Mouse (Mus musculus): ENCODE results near the gene Brd3. TPM values are rescaled to one million over a fixed set of nuclear protein-coding genes. Genes with fewer than 3 reads are reported as not detected.

Brd3 gene
- total RNA-seq, 2 experiments from 2014 or later: 20.8 to 32.2 TPM

DNA sequence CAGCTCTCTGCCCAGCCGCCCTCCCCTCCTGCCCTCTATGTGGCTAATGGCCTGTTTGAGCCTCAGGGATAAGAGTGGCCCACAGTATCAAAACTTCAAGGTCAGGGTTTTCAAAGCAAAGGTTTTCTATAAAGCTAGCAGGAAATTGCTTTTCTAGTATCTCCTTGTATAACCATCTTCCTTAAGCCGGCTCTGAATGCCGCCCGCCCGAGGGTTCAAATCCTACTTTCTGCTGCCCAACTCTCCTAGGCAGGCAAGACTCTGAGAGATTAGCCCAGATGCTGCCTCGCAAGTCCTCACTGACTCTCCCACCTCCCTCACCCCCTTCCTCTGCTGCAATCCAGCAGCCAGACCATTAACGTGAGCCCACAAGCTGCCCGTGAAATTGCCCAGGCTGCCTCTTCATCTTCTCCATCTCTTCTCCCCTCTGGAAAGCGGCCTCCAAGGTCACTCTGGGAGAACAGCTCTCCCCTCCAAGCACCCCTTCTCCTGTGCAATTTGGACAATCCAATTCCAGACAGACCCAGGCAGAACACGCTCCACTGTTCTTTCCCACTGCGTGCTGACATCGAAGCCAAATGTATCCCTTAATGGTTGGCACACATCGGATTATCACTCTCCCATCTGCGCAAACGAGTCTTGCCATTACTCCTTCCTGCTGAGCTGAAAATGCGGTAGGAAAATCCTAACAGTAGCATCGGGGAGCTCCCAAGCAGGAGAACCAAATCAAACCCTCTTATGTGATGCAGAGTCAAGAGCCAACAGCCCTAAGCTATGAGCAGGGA, 110.6 kb downstream of the Brd3 start:
- TF ChIP-seq CTCF (IDR thresholded peaks at IDR 0.05): no peak
- Histone ChIP-seq H3K4me3 (no peak overlapping the region), H3K27ac (no peak overlapping the region)
- intact Hi-C loops (cut with DNase I): no loop called here
- no peak for DNase-seq

Small RNA genes within 50 kb of the gene (microRNA-seq; reads per million reads assigned to microRNA genes)
- gene Gm24049: not detected
- not detected for gene Mir7578

Other genes starting within 250 kb of the Brd3 start
- gene Vav2, start 80.6 kb downstream of the Brd3 start, total RNA-seq (2021): 1 to 10 TPM; 2.0 to 4.3 TPM
- 1 to 10 TPM in 1 of 2 experiments, under 1 TPM in 1; 0.61 to 1.0 TPM for gene Brd3os, start 65.3 kb downstream of the Brd3 start, total RNA-seq (2021)
- gene Wdr5, start 7.5 kb upstream of the Brd3 start, total RNA-seq (2021): 10 to 100 TPM; 18.8 to 21.3 TPM
- 100 to 1,000 TPM; 118 to 120 TPM for gene Rxra, start 168.8 kb upstream of the Brd3 start, total RNA-seq (2021)